Mouse (Mus musculus): Measurements from ENCODE around the gene Pip5k1b. TPM values are rescaled to one million over a fixed set of nuclear protein-coding genes. Genes with fewer than 3 reads are reported as not detected.

Gene Pip5k1b
- polyA plus RNA-seq, 1 experiment from 2014 or later, result 8.3 TPM

DNA sequence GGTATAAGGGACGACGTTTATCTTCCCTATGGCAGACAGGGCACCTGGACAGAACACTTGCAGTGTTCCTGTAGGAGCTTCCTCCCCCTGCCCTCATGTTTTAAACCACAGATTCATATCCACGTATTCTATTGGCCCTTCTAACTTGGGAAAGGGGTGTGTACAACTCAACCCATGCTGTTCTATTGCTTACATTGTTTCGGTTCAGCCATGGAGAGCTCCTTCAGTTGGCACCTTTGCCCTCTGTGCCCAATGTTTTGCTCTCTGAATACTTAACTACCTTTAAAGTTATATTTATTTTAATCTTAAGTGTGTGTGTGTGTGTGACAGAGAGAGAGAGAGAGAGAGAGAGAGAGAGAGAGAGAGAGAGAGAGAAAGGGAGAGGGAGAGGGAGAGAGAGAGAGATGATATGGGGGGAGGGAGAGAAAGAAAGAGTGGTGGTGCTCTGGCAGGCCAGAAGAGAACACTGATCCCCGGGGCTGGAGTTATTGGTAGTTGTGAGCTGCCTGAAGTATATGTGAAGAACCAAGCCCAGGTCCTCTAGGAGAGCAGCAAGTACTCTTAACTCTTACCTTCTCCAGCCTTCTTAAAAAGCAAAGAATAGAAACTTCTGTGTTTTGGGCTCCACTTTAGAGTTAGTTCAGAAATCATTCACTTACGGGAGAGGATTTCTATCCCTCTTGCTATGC is 234.3 kb downstream of the Pip5k1b start:
- Histone ChIP-seq H3K4me1 (ENCODE audit: control insufficient read depth, low read depth, low read length) (no peaks in the 10 kb centered on the region), H3K4me2 (ENCODE audit: low read depth, low read length) (no peak overlapping the region), H3K27ac (ENCODE audit: low read length) (no peak overlapping the region), H3K4me3 (ENCODE audit: low read depth, low read length) (no peak overlapping the region), H3K36me3 (ENCODE audit: control insufficient read depth, insufficient read depth) (no peaks in the 10 kb centered on the region), H3K9me3 (replicated peaks; ENCODE audit: control insufficient read depth, low read length) (no peaks in the 10 kb centered on the region), H3K27me3 (ENCODE audit: control insufficient read depth, insufficient read depth, low read depth, low read length) (no peaks in the 10 kb centered on the region), H3K9ac (ENCODE audit: low read depth, low read length) (no peak overlapping the region)
- ATAC-seq (ENCODE audit: low read depth), result no peak
- 78% methylated on average over 6 of the region's 6 CpGs for WGBS (ENCODE audit: insufficient replicate concordance)

DNA sequence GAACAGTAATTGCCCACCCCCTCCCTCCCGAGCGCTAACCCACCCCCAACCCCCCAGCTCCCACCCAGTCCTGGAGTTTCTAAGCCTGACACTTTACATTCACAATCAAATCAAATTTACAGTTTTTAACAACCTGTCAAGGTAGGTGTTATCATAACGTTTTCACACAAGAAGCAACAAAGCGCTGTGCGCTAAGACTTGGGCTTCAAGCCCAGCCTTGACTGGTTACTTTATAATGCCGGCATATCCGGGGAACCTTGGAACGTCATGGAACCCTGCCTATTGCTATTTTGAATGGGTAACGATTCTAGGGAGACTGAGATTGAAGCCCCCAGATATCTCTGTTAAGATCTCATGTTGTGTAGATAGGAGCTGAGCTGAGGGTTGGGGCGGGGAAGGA is 237.5 kb downstream of the Pip5k1b start:
- Histone ChIP-seq H3K27me3 (ENCODE audit: control insufficient read depth, insufficient read depth, low read depth, low read length) (no peaks in the 10 kb centered on the region), H3K4me1 (ENCODE audit: control insufficient read depth, low read depth, low read length) (no peaks in the 10 kb centered on the region), H3K4me3 (ENCODE audit: low read depth, low read length) (no peak overlapping the region), H3K27ac (ENCODE audit: low read length) (no peak overlapping the region), H3K36me3 (ENCODE audit: control insufficient read depth, insufficient read depth) (no peaks in the 10 kb centered on the region), H3K9ac (ENCODE audit: low read depth, low read length) (no peak overlapping the region), H3K4me2 (ENCODE audit: low read depth, low read length) (no peak overlapping the region), H3K9me3 (replicated peaks; ENCODE audit: control insufficient read depth, low read length) (no peaks in the 10 kb centered on the region)
- 77% methylated on average over 10 of the region's 10 CpGs for WGBS (ENCODE audit: insufficient replicate concordance)
- ATAC-seq (ENCODE audit: low read depth), result no peak

DNA sequence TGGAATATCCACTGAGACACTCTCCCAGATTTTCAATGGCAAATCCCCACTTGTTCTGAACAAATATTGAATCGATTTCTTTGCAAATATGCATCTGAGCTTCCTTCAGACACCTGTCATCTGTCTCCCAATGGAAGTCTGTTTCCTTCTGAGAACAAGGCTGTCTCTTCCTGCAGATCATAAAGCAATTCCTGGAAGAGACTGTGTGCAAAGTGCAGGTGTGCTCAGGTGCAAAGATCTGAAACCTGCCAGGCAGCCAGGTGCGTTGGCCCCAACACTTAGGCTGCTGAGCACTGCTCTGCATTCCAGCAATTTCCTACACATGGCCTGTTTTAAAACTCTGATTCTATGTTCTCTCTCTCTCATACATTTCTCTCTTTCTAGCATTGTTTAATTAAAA is 237.9 kb downstream of the Pip5k1b start:
- Histone ChIP-seq H3K9me3 (replicated peaks; ENCODE audit: control insufficient read depth, low read length) (no peaks in the 10 kb centered on the region), H3K4me2 (ENCODE audit: low read depth, low read length) (no peak overlapping the region), H3K36me3 (ENCODE audit: control insufficient read depth, insufficient read depth) (no peaks in the 10 kb centered on the region), H3K4me3 (ENCODE audit: low read depth, low read length) (no peak overlapping the region), H3K27me3 (ENCODE audit: control insufficient read depth, insufficient read depth, low read depth, low read length) (no peaks in the 10 kb centered on the region), H3K9ac (ENCODE audit: low read depth, low read length) (no peak overlapping the region), H3K27ac (ENCODE audit: low read length) (no peak overlapping the region), H3K4me1 (ENCODE audit: control insufficient read depth, low read depth, low read length) (no peaks in the 10 kb centered on the region)
- WGBS (ENCODE audit: insufficient replicate concordance), result 79% methylated on average over 2 of the region's 2 CpGs
- no peak for ATAC-seq (ENCODE audit: low read depth)

DNA sequence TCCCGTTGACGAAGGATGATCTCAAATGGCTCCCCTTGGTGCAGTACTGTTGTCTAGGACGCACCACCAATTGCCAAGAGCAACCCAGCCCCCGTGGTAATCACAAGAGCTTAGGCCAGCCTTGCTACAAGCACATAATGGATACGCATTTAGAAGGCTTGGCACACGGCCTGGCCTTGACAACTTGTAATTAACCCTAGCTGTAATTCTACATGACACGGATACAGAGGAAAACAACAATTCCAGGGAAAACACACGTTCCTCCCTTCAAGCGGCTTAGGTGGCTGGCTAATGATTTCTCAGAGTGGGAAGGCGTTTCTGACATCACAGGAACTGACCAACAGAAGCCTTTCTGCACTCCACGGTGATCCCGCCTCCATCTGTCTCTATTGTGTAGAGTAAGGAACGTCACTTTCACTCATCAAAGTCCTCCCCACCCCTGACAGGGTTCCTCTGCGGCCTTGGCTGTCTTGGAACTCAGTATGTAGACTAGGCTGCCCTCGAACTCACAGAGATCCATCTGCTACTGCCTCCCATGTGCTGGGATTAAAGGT is 238.6 kb downstream of the Pip5k1b start:
- Histone ChIP-seq H3K4me1 (ENCODE audit: control insufficient read depth, low read depth, low read length) (no peaks in the 10 kb centered on the region), H3K4me2 (ENCODE audit: low read depth, low read length) (no peak overlapping the region), H3K36me3 (ENCODE audit: control insufficient read depth, insufficient read depth) (no peaks in the 10 kb centered on the region), H3K9me3 (replicated peaks; ENCODE audit: control insufficient read depth, low read length) (no peaks in the 10 kb centered on the region), H3K4me3 (ENCODE audit: low read depth, low read length) (no peak overlapping the region), H3K9ac (ENCODE audit: low read depth, low read length) (no peak overlapping the region), H3K27me3 (ENCODE audit: control insufficient read depth, insufficient read depth, low read depth, low read length) (no peaks in the 10 kb centered on the region), H3K27ac (ENCODE audit: low read length) (no peak overlapping the region)
- no peak for ATAC-seq (ENCODE audit: low read depth)
- 67% methylated on average over 15 of the region's 15 CpGs for WGBS (ENCODE audit: insufficient replicate concordance)

DNA sequence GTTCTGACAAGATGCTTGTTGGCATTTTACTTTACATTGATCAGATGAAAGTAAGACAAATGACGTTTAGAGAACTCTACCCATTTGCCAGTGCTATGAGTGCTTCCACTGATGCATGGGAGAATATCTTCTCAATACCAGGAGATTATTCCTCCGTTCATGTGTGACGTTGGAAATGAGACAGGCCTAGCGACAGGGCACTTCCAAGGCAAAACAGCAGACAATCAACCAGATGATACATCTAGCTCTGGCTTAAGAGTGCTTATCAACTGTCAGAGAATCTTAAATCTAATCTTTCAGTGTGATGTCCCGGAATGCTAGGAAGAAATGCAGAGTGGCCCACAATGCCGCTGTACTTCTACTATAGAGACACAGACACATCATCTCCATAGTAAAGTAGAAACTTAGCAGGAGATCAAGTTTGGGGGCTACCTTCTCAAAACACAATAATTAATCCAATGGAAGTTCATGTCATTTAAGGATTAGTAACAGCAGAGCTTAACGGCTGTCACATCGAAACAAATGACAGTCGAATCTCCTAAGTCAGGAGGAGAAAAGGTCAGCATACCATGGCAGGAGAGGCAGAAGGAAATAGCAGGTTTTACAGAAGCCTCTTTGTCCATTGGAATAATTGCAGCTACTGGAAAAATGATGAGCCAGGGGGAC is 239.5 kb downstream of the Pip5k1b start:
- no peak overlapping the region for H3K4me2 ChIP-seq (ENCODE audit: low read depth, low read length)
- no peak overlapping the region for H3K4me3 ChIP-seq (ENCODE audit: low read depth, low read length)
- no peak for ATAC-seq (ENCODE audit: low read depth)
- H3K36me3 ChIP-seq (ENCODE audit: control insufficient read depth, insufficient read depth), result no peaks in the 10 kb centered on the region
- WGBS (ENCODE audit: insufficient replicate concordance), result 87% methylated on average over 9 of the region's 9 CpGs
- no peaks in the 10 kb centered on the region for H3K27me3 ChIP-seq (ENCODE audit: control insufficient read depth, insufficient read depth, low read depth, low read length)
- no peaks in the 10 kb centered on the region for H3K4me1 ChIP-seq (ENCODE audit: control insufficient read depth, low read depth, low read length)
- no peak overlapping the region for H3K27ac ChIP-seq (ENCODE audit: low read length)
- H3K9me3 ChIP-seq (replicated peaks; ENCODE audit: control insufficient read depth, low read length), result no peaks in the 10 kb centered on the region
- H3K9ac ChIP-seq (ENCODE audit: low read depth, low read length), result no peak overlapping the region

DNA sequence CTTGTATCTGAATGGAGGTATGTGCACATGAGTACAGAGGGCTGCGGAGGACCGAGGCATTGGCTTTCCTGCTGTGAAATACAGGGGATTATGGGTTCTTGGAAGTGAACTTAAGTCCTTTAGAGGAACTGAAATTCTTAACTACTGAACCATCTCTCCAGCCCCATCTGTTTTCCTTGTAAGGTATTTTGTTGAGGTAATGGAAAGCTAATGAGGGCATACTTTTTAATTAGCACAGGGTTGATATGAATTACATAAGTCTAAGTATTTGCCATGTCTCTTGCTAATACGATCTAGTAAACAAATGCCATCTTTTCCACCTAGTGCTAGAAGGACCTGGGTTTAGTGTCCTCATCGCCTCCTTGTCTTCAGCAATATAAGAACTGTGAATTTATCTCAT is 240.4 kb downstream of the Pip5k1b start:
- WGBS (ENCODE audit: insufficient replicate concordance), result 82% methylated on average over 4 of the region's 4 CpGs
- no peak overlapping the region for H3K4me3 ChIP-seq (ENCODE audit: low read depth, low read length)

DNA sequence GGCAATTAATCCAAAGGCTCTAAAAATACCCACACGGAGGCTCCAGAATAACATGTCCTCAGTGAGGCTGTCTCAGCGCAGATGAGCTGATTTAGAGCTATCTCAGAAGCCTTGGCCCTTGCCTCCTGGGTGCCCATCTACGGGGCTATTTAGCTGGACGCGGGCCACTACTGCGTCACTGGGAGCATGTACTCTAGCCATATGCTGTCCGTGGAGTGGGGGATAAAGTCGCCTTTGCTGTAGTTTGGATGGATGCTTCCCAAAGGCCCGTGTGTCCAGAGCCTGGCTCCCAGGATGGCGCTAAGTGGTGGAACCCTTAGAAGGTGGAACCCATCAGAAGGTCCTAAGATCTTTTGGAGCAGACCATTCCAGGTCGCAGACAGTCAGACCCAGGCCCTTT is 241.0 kb downstream of the Pip5k1b start:
- no peak for ATAC-seq (ENCODE audit: low read depth)
- no peaks in the 10 kb centered on the region for H3K4me1 ChIP-seq (ENCODE audit: control insufficient read depth, low read depth, low read length)
- H3K36me3 ChIP-seq (ENCODE audit: control insufficient read depth, insufficient read depth), result no peaks in the 10 kb centered on the region
- no peak overlapping the region for H3K4me3 ChIP-seq (ENCODE audit: low read depth, low read length)
- 82% methylated on average over 11 of the region's 11 CpGs for WGBS (ENCODE audit: insufficient replicate concordance)
- no peak overlapping the region for H3K27ac ChIP-seq (ENCODE audit: low read length)
- no peak overlapping the region for H3K9ac ChIP-seq (ENCODE audit: low read depth, low read length)
- H3K9me3 ChIP-seq (replicated peaks; ENCODE audit: control insufficient read depth, low read length), result no peaks in the 10 kb centered on the region
- H3K27me3 ChIP-seq (ENCODE audit: control insufficient read depth, insufficient read depth, low read depth, low read length), result no peaks in the 10 kb centered on the region
- H3K4me2 ChIP-seq (ENCODE audit: low read depth, low read length), result no peak overlapping the region

More for the DNA sequence above, 240.4 kb downstream of the Pip5k1b start:
- Histone ChIP-seq H3K9ac (ENCODE audit: low read depth, low read length) (no peak overlapping the region), H3K27me3 (ENCODE audit: control insufficient read depth, insufficient read depth, low read depth, low read length) (no peaks in the 10 kb centered on the region), H3K27ac (ENCODE audit: low read length) (no peak overlapping the region), H3K9me3 (replicated peaks; ENCODE audit: control insufficient read depth, low read length) (no peaks in the 10 kb centered on the region), H3K4me1 (ENCODE audit: control insufficient read depth, low read depth, low read length) (no peaks in the 10 kb centered on the region), H3K4me2 (ENCODE audit: low read depth, low read length) (no peak overlapping the region), H3K36me3 (ENCODE audit: control insufficient read depth, insufficient read depth) (no peaks in the 10 kb centered on the region)
- no peak for ATAC-seq (ENCODE audit: low read depth)

DNA sequence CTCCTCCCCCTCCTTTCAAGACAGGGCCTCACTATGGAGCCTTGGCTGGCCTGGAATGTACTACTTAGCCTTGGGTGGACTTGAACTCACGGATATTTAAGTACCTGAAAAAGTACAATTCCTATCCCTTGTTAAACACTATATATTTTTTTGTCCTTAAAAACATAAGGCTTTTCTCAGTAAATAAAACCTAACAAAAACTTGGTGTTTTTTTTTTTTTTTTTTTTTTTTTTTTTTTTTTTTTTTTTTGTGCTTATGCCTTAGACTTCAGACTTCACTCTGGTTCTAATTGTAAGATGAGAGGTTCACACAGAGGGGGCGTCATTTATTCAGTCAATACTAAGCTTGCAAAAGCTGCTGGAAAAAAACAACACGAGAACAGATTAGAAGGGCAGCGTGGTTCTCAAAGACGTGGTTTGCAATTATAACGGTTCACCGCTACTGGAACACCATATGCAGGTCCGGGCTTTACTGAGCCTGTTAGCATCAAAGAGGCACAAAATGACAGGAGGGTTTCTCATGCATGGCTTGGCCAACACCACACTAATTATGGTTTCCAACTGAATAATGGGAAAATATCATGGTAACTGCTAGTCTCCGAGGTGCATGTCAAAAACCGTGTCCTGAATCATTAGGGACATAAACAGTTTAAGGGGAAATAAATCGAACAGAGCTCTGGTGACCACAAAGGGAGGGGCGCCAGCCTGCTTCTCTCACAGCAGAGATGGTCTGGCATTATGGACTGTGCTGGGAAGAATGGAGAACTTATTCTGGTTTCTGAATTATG is 242.9 kb downstream of the Pip5k1b start:
- Histone ChIP-seq H3K36me3 (ENCODE audit: control insufficient read depth, insufficient read depth) (no peaks in the 10 kb centered on the region), H3K9me3 (replicated peaks; ENCODE audit: control insufficient read depth, low read length) (no peaks in the 10 kb centered on the region), H3K4me3 (ENCODE audit: low read depth, low read length) (no peak overlapping the region), H3K4me1 (ENCODE audit: control insufficient read depth, low read depth, low read length) (no peaks in the 10 kb centered on the region), H3K9ac (ENCODE audit: low read depth, low read length) (no peak overlapping the region), H3K4me2 (ENCODE audit: low read depth, low read length) (no peak overlapping the region), H3K27ac (ENCODE audit: low read length) (no peak overlapping the region), H3K27me3 (ENCODE audit: control insufficient read depth, insufficient read depth, low read depth, low read length) (no peaks in the 10 kb centered on the region)
- no peak for ATAC-seq (ENCODE audit: low read depth)
- 75% methylated on average over 12 of the region's 12 CpGs for WGBS (ENCODE audit: insufficient replicate concordance)

DNA sequence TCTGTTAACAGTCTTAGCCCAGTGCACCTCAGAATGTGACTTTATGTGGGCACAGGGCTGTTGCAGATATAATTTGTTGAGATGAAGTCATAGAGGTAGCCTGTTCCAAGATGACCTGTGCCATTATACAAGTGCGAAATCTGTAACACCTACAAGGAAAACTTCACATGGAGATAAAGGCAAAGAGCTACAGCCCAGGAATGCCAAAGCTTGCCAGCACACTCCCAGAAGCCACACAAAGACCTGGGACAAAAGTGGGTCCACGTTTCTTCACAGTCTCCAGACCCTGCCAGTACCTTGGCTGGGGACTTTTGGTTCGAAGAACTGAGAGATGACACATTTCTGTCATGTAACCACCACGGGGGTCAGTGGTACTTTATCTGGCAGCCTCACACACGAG is 243.6 kb downstream of the Pip5k1b start:
- no peak for ATAC-seq (ENCODE audit: low read depth)
- no peak overlapping the region for H3K27ac ChIP-seq (ENCODE audit: low read length)
- H3K4me3 ChIP-seq (ENCODE audit: low read depth, low read length), result no peak overlapping the region
- H3K4me2 ChIP-seq (ENCODE audit: low read depth, low read length), result no peak overlapping the region
- no peak overlapping the region for H3K9ac ChIP-seq (ENCODE audit: low read depth, low read length)
- no peaks in the 10 kb centered on the region for H3K27me3 ChIP-seq (ENCODE audit: control insufficient read depth, insufficient read depth, low read depth, low read length)
- no peaks in the 10 kb centered on the region for H3K4me1 ChIP-seq (ENCODE audit: control insufficient read depth, low read depth, low read length)
- 58% methylated on average over 5 of the region's 5 CpGs for WGBS (ENCODE audit: insufficient replicate concordance)
- H3K9me3 ChIP-seq (replicated peaks; ENCODE audit: control insufficient read depth, low read length), result no peaks in the 10 kb centered on the region
- H3K36me3 ChIP-seq (ENCODE audit: control insufficient read depth, insufficient read depth), result no peaks in the 10 kb centered on the region
